Mouse (Mus musculus): ENCODE results near the gene Cadm2.

DNA sequence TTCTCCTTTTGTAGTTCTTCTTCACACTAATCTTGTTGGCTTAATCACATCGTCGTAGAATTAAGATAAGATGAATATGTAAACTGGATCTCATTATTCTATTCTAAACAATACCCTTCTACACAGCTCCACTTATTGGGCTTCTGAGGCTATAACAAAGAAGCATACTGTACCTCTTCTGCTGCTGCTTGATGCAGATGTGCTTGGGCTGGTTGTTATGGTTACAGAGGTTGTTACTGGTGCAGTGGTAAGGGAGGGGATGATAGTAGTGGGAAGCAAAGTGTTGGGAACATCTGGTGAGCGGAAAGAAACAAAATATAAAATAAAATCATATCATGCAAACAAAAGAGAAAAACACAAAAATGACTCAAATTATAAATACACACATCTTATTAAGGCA lies 889.5 kb downstream of the Cadm2 start:
- no peak for TF ChIP-seq MAX (IDR thresholded peaks at IDR 0.05)
- TF ChIP-seq CTCF (IDR thresholded peaks at IDR 0.05; ENCODE audit: control insufficient read depth, insufficient read depth, insufficient read length), result no peak

Data from C2C12 (cell line).